Mouse (Mus musculus) T-cell, adult 2 months (primary cell): ENCODE measurements around the gene Inka2.

Experiments
- DNase-seq: peaks from one replicate; pipeline ENCODE4 v3.0.0; 2022; ENCODE audit warnings: low spot score

Gene Inka2

GRCm38 (mm10) chr3:105704031-105705008 lies at the start of gene Inka2:
TSS of gene Inka2 (plus strand) at chr3:105704599.
- DNase-seq: peak; percentile 71

- DNase-seq: no peak
Measured at GRCm38 (mm10) chr3:105655031-105655585, 49.3 kb upstream of the Inka2 start.

GRCm38 (mm10) chr3:105660530-105660929 lies 43.9 kb upstream of the Inka2 start:
- no peak for DNase-seq

- DNase-seq: no peak
Measured at GRCm38 (mm10) chr3:105663043-105663442, 41.4 kb upstream of the Inka2 start.

GRCm38 (mm10) chr3:105665105-105665765 lies 39.2 kb upstream of the Inka2 start:
- DNase-seq: no peak

- no peak for DNase-seq
Measured at GRCm38 (mm10) chr3:105666996-105667523, 37.3 kb upstream of the Inka2 start.

GRCm38 (mm10) chr3:105668161-105668560 lies 36.2 kb upstream of the Inka2 start:
- no peak for DNase-seq

GRCm38 (mm10) chr3:105669776-105670175 lies 34.6 kb upstream of the Inka2 start:
- DNase-seq: no peak

- no peak for DNase-seq
Measured at GRCm38 (mm10) chr3:105670801-105671200, 33.6 kb upstream of the Inka2 start.

- DNase-seq: peak; percentile 77
Measured at GRCm38 (mm10) chr3:105674595-105675218, 29.7 kb upstream of the Inka2 start.

- no peak for DNase-seq
Measured at GRCm38 (mm10) chr3:105675932-105676331, 28.5 kb upstream of the Inka2 start.

GRCm38 (mm10) chr3:105680346-105680745 lies 24.1 kb upstream of the Inka2 start:
- no peak for DNase-seq

- no peak for DNase-seq
Measured at GRCm38 (mm10) chr3:105686394-105687323, 17.7 kb upstream of the Inka2 start.

- peak; percentile 97 for DNase-seq
Measured at GRCm38 (mm10) chr3:105687324-105688060, 16.9 kb upstream of the Inka2 start, which contains the start of gene Ddx20. TSS of gene Ddx20 (minus strand) at chr3:105687574.

- no peak for DNase-seq
Measured at GRCm38 (mm10) chr3:105688536-105688935, 15.9 kb upstream of the Inka2 start.

- no peak for DNase-seq
Measured at GRCm38 (mm10) chr3:105693327-105694080, 10.9 kb upstream of the Inka2 start.

GRCm38 (mm10) chr3:105695476-105696386 lies 8.7 kb upstream of the Inka2 start:
- DNase-seq: no peak
